Mouse (Mus musculus) ovary, postnatal 10 days (tissue): ENCODE measurements around the gene Tspan14.

Source experiments
- DNase-seq: peaks from one replicate; pipeline ENCODE4 v3.0.0; 2022; ENCODE audit warnings: low spot score

Gene Tspan14

GRCm38 (mm10) chr14:40952301-40952700, 14.3 kb downstream of the Tspan14 start:
- DNase-seq: no peak

GRCm38 (mm10) chr14:40949730-40950614, 16.6 kb downstream of the Tspan14 start:
- DNase-seq: no peak

GRCm38 (mm10) chr14:40949047-40949446, 17.6 kb downstream of the Tspan14 start:
- DNase-seq: no peak

GRCm38 (mm10) chr14:40948522-40948921, 18.1 kb downstream of the Tspan14 start:
- no peak for DNase-seq

GRCm38 (mm10) chr14:40947431-40948394, 18.9 kb downstream of the Tspan14 start:
- no peak for DNase-seq

- no peak for DNase-seq
These were observed 22.8 kb downstream of the Tspan14 start for GRCm38 (mm10) chr14:40943802-40944201.

- no peak for DNase-seq
These were observed 24.2 kb downstream of the Tspan14 start for GRCm38 (mm10) chr14:40942429-40942828.

- DNase-seq: no peak
These were observed 28.1 kb downstream of the Tspan14 start for GRCm38 (mm10) chr14:40938380-40938987.

GRCm38 (mm10) chr14:40937052-40937451, 29.6 kb downstream of the Tspan14 start:
- no peak for DNase-seq

- no peak for DNase-seq
These were observed 31.1 kb downstream of the Tspan14 start for GRCm38 (mm10) chr14:40935481-40935880.

- DNase-seq: no peak
These were observed 31.6 kb downstream of the Tspan14 start for GRCm38 (mm10) chr14:40935054-40935453.

GRCm38 (mm10) chr14:40933328-40933727, 33.3 kb downstream of the Tspan14 start:
- DNase-seq: no peak

GRCm38 (mm10) chr14:40932225-40932624, 34.4 kb downstream of the Tspan14 start:
- no peak for DNase-seq

- DNase-seq: no peak
These were observed 35.3 kb downstream of the Tspan14 start for GRCm38 (mm10) chr14:40931115-40931829.

- no peak for DNase-seq
These were observed 36.7 kb downstream of the Tspan14 start for GRCm38 (mm10) chr14:40929943-40930342.

GRCm38 (mm10) chr14:40928897-40929296, 37.7 kb downstream of the Tspan14 start:
- no peak for DNase-seq

- DNase-seq: no peak
These were observed 39.6 kb downstream of the Tspan14 start for GRCm38 (mm10) chr14:40927041-40927440.

- no peak for DNase-seq
These were observed 42.1 kb downstream of the Tspan14 start for GRCm38 (mm10) chr14:40924378-40925113.

GRCm38 (mm10) chr14:40921241-40921640, 45.4 kb downstream of the Tspan14 start:
- DNase-seq: no peak

- DNase-seq: no peak
These were observed 47.1 kb downstream of the Tspan14 start for GRCm38 (mm10) chr14:40919521-40919920.

GRCm38 (mm10) chr14:40918477-40918876, 48.1 kb downstream of the Tspan14 start:
- no peak for DNase-seq
